Mouse (Mus musculus) CH12.LX (cell line): ENCODE data around the gene Gls.

Source experiments
- CHD2 ChIP-seq: IDR thresholded peaks from 2 replicates; pipeline ENCODE4 v1.6.1; 2011; ENCODE audit warnings: low read length, improper control_type of control experiment
- CTCF ChIP-seq, 2 experiments: IDR thresholded peaks in 1 of 2; conservative IDR thresholded peaks in 1 of 2; 2 replicates each; pipeline ENCODE4 v1.5.1; 2011 to 2012; ENCODE audit warnings: low read depth in 2 of 2, low read length in 2 of 2, improper control_type of control experiment in 1 of 2, inconsistent platforms in 1 of 2, mild to moderate bottlenecking in 1 of 2, moderate library complexity in 1 of 2
- E2F4 ChIP-seq: IDR thresholded peaks from 2 replicates; pipeline ENCODE4 v1.6.1; 2011; ENCODE audit warnings: low read depth, low read length, improper control_type of control experiment; ENCODE audit not compliant: insufficient replicate concordance
- IRF4 ChIP-seq: IDR thresholded peaks from 2 replicates; pipeline ENCODE4 v1.6.1; 2014; ENCODE audit warnings: low read depth, mild to moderate bottlenecking, inconsistent platforms, low read length, improper control_type of control experiment
- JUND ChIP-seq: conservative IDR thresholded peaks from 2 replicates; pipeline ENCODE4 v1.6.1; 2011; ENCODE audit warnings: low read depth, low read length, improper control_type of control experiment
- KAT2A ChIP-seq: IDR thresholded peaks from 2 replicates; pipeline ENCODE4 v1.6.1; 2012; ENCODE audit warnings: low read length, improper control_type of control experiment, inconsistent platforms; ENCODE audit not compliant: insufficient replicate concordance
- MAFK ChIP-seq: IDR thresholded peaks from 2 replicates; pipeline ENCODE4 v1.6.1; 2011; ENCODE audit warnings: low read length, improper control_type of control experiment; ENCODE audit not compliant: insufficient replicate concordance
- MAX ChIP-seq: IDR thresholded peaks from 2 replicates; pipeline ENCODE4 v1.6.1; 2011; ENCODE audit warnings: low read length, improper control_type of control experiment
- MEF2A ChIP-seq: IDR thresholded peaks from 2 replicates; pipeline ENCODE4 v1.6.1; 2014; ENCODE audit warnings: low read depth, mild to moderate bottlenecking, inconsistent platforms, low read length, improper control_type of control experiment, borderline replicate concordance
- NELFE ChIP-seq: IDR thresholded peaks from 2 replicates; pipeline ENCODE4 v1.6.1; 2011; ENCODE audit warnings: low read depth, low read length, improper control_type of control experiment
- POLR2A ChIP-seq: IDR thresholded peaks from 2 replicates; pipeline ENCODE4 v1.6.1; 2011; ENCODE audit warnings: low read depth, mild to moderate bottlenecking, improper control_type of control experiment, low read length
- RCOR1 ChIP-seq: conservative IDR thresholded peaks from 2 replicates; pipeline ENCODE4 v1.6.1; 2012; ENCODE audit warnings: low read depth, mild to moderate bottlenecking, inconsistent platforms, low read length, improper control_type of control experiment
- USF2 ChIP-seq: conservative IDR thresholded peaks from 2 replicates; pipeline ENCODE4 v1.6.1; 2011; ENCODE audit warnings: low read depth, low read length, improper control_type of control experiment
- ZKSCAN1 ChIP-seq: IDR thresholded peaks from 2 replicates; pipeline ENCODE4 v1.6.1; 2012; ENCODE audit warnings: low read depth, inconsistent platforms, low read length, improper control_type of control experiment, borderline replicate concordance

- TF ChIP-seq MAFK: no peak
- TF ChIP-seq KAT2A: no peak
- no peak for TF ChIP-seq CTCF (conservative IDR thresholded peaks at IDR 0.05 in 1 of 2, IDR thresholded peaks at IDR 0.05 in 1 of 2; ENCODE audit: low read depth in 2 of 2, low read length in 2 of 2)
- no peak for TF ChIP-seq USF2
- no peak for TF ChIP-seq ZKSCAN1
- TF ChIP-seq MAX: no peak
- no peak for TF ChIP-seq POLR2A
- no peak for TF ChIP-seq IRF4
- no peak for TF ChIP-seq E2F4
- TF ChIP-seq RCOR1: no peak
- no peak for TF ChIP-seq NELFE
- TF ChIP-seq CHD2: no peak; the same call in none of the 2 replicates
- no peak for TF ChIP-seq JUND
- no peak for TF ChIP-seq MEF2A
These were observed 61.8 kb downstream of the Gls start for GRCm38 (mm10) chr1:52171271-52171670.
